Mouse (Mus musculus): ENCODE results near the gene Car7. TPM values are rescaled to one million over a fixed set of nuclear protein-coding genes. Genes with fewer than 3 reads are reported as not detected.

Gene Car7
- 0.57 and 0.61 TPM in 2 replicates for polyA plus RNA-seq (2014; fragmentation: Nextera tagmentation; extraction: Ambion mirVana)

DNA sequence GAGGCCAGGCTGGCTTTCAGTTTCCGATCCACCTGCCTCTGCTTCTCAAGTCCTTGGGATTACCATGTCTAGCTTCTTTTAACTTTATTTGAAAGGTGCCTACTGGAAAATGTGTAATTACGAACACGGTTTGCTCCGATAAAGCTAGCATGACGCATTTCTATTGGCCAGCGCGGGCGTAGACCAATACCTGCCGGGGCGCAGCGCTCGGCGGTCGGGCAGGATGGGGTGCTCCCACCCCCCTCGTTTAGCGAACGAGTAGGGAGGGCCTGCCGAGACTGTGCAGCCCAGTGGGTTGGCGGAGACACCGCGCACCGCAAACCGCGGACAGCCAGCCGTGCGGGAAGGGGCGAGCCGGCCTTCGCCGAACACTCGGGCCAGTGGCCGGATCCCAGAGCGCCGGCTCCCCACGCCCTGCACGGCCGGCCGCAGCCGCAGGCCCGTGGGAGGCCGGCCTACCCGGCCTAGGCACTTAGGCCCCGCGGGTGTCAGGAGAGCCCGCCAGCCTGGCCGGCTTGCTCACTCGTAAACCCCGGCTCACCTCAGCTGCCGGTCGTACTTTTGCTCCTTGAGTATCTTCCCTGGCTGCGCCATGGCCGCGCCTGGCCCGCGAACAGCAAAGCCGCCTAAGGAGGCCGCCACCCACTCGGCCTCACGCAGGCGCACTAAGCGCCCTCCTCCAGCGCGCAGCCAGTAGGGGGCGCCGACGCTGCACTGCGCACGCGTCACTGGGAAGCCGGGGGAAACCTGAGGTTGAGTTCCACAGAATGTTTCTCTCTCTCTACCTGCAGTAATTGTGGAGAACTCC is at the start of gene Car7, which contains the start of gene Nae1:
Gene Car7 (plus strand): TSS at position 719 of the 808 bp plus-strand sequence.
Gene Nae1 (minus strand): TSS at position 667 of the 808 bp plus-strand sequence.
- DNase-seq (ENCODE audit: low spot score): peak; percentile 96
- under 1% methylated on average over 65 of the region's 70 CpGs for WGBS
- peak within 1 kb of the TSS; percentile 68; the same call in 1 of the 2 replicates for H3K27ac ChIP-seq (replicated peaks; ENCODE audit: low read depth, low read length)
- peak within 1 kb of the TSS; percentile 56 for H3K4me2 ChIP-seq (ENCODE audit: low read depth, severe bottlenecking)
- peak; percentile 92 for ATAC-seq (ENCODE audit: insufficient number of reproducible peaks, low FRiP score, low TSS enrichment, low read depth)
- peaks cover 7% of the 10 kb centered on the region; the same call in 1 of the 2 replicates for H3K4me1 ChIP-seq (ENCODE audit: control insufficient read depth, insufficient read depth, low read length)
- H3K4me3 ChIP-seq (ENCODE audit: low read depth, low read length): peak within 1 kb of the TSS; percentile 92
- peaks cover 4% of the 10 kb centered on the region; the same call in 1 of the 2 replicates for H3K36me3 ChIP-seq (ENCODE audit: control insufficient read depth, insufficient read depth, low read length)
- peak within 1 kb of the TSS; percentile 96 for H3K9ac ChIP-seq (ENCODE audit: low read length)
- no peaks in the 10 kb centered on the region for H3K9me3 ChIP-seq (ENCODE audit: control insufficient read depth, low read length)
- peaks cover 8% of the 10 kb centered on the region for H3K27me3 ChIP-seq (ENCODE audit: control insufficient read depth, insufficient read depth, low read length)

DNA sequence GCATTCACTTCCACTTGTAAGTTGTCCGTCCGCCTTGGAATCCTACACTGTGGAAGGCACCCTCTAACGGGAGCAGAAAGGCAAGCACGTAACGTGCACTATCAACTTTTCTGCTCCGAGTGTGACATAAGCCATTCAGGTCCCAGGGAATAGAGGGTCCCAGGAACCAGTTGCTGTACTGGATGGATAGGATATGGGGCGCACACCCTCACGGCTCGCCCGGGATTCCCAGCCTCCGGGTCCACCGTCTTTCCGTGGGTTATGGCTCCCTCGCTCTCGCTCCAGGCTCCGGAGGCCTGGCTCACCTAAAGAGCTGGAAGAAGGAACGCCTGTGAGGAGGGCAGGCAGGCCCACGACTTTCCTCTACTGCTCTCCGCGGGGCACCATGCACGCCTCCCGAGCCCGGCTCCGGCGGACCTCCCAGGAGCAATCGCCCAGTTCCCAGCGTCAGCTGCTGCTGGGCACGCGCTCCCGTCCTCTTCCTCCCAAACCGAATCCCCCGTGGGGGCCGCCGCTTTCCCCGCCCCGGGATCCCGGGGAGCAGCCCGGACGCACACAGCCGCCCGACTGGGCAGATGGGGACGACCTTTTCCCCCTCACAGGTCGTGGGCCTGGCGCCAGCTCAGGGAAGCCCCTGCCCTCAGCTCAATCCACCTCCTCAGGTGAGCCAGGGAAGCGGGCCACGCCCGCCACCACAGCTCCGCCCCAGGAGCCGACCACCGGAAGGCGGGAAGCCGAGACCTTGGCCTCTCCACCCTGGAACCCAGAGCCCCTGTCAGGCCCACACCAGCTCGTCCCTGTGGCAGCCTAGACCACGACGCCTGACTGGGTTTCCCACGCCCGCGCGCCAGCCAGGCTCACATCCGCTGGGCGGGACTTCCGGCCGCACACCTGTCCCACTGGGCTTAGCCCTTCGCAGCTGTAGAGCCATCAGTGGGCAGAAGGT is 25.2 kb upstream of the Car7 start, which contains the start of gene Terb1:
Gene Terb1 (minus strand): TSS at position 850 of the 946 bp plus-strand sequence.
- H3K27ac ChIP-seq (replicated peaks; ENCODE audit: low read depth, low read length): no peak within 1 kb of the TSS

DNA sequence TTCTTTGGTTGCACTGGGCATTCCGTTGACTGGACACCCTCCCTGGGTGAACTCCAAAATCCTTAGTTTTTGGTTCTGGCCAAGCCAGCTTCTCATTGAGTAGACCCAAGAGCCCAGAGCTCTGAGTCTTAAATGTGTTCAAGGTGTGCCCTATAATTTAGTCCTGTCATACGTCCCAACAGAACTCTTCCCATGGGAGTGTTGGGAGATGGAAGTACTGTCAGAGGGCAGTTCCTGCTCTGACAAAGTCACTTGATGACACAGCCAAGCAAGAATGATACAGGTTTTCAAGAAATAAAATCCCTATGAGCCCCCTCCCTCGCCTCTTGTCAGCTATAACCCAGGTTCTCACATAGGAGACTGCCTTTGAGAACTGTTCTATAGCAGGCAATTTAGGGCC is 24.4 kb upstream of the Car7 start:
- 76% methylated on average over 3 of the region's 3 CpGs for WGBS

More for the DNA sequence above, 25.2 kb upstream of the Car7 start, which contains the start of gene Terb1:
- WGBS: under 1% methylated on average over 64 of the region's 64 CpGs
- Histone ChIP-seq H3K9ac (ENCODE audit: low read length) (peak within 1 kb of the TSS; percentile 74), H3K27me3 (ENCODE audit: control insufficient read depth, insufficient read depth, low read length) (no peaks in the 10 kb centered on the region), H3K36me3 (ENCODE audit: control insufficient read depth, insufficient read depth, low read length) (peaks cover 3% of the 10 kb centered on the region; the same call in 1 of the 2 replicates), H3K4me3 (ENCODE audit: low read depth, low read length) (peak within 1 kb of the TSS; percentile 51), H3K9me3 (ENCODE audit: control insufficient read depth, low read length) (no peaks in the 10 kb centered on the region), H3K4me1 (ENCODE audit: control insufficient read depth, insufficient read depth, low read length) (no peaks in the 10 kb centered on the region), H3K4me2 (ENCODE audit: low read depth, severe bottlenecking) (peak within 1 kb of the TSS; percentile 97)
- DNase-seq (ENCODE audit: low spot score) (peak; percentile 68), ATAC-seq (ENCODE audit: insufficient number of reproducible peaks, low FRiP score, low TSS enrichment, low read depth) (peak; percentile 77)

DNA sequence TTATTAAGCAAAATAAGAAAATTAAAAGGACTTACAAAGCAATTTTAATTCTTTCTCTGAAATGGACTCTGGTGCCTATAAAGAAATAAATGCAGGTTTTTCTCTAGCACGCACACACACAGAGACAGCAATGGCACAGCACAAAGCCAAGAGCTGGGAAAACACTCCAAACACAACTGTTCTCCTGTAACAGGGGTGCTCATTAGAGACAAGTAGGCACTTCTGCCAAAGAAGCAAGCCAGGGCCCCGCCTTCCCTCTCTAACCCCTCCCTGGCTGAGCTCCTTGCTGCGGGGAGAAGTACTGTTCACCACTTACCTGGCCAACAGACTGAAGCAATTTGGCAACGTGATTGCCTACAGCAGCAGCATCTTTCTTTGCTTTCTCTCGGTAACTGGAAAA is 16.6 kb upstream of the Car7 start:
- H3K36me3 ChIP-seq (ENCODE audit: control insufficient read depth, insufficient read depth, low read length): peaks cover 3% of the 10 kb centered on the region
- H3K4me3 ChIP-seq (ENCODE audit: low read depth, low read length): no peak overlapping the region
- no peaks in the 10 kb centered on the region for H3K4me1 ChIP-seq (ENCODE audit: control insufficient read depth, insufficient read depth, low read length)
- H3K4me2 ChIP-seq (ENCODE audit: low read depth, severe bottlenecking): no peak overlapping the region
- H3K27me3 ChIP-seq (ENCODE audit: control insufficient read depth, insufficient read depth, low read length): no peaks in the 10 kb centered on the region
- no peak overlapping the region for H3K9ac ChIP-seq (ENCODE audit: low read length)
- H3K9me3 ChIP-seq (ENCODE audit: control insufficient read depth, low read length): no peaks in the 10 kb centered on the region
- H3K27ac ChIP-seq (replicated peaks; ENCODE audit: low read depth, low read length): no peak overlapping the region
- 78% methylated on average over 5 of the region's 5 CpGs for WGBS
- no peak for ATAC-seq (ENCODE audit: insufficient number of reproducible peaks, low FRiP score, low TSS enrichment, low read depth)
- no peak for DNase-seq (ENCODE audit: low spot score)

More for the DNA sequence above, 24.4 kb upstream of the Car7 start:
- H3K27ac ChIP-seq (replicated peaks; ENCODE audit: low read depth, low read length): no peak overlapping the region
- H3K27me3 ChIP-seq (ENCODE audit: control insufficient read depth, insufficient read depth, low read length): no peaks in the 10 kb centered on the region
- ATAC-seq (ENCODE audit: insufficient number of reproducible peaks, low FRiP score, low TSS enrichment, low read depth): no peak
- H3K9me3 ChIP-seq (ENCODE audit: control insufficient read depth, low read length): no peaks in the 10 kb centered on the region
- H3K4me3 ChIP-seq (ENCODE audit: low read depth, low read length): no peak overlapping the region
- no peaks in the 10 kb centered on the region for H3K4me1 ChIP-seq (ENCODE audit: control insufficient read depth, insufficient read depth, low read length)
- H3K4me2 ChIP-seq (ENCODE audit: low read depth, severe bottlenecking): peak overlapping the region; percentile 97; the same call in 1 of the 2 replicates
- no peak for DNase-seq (ENCODE audit: low spot score)
- peaks cover 3% of the 10 kb centered on the region; the same call in 1 of the 2 replicates for H3K36me3 ChIP-seq (ENCODE audit: control insufficient read depth, insufficient read depth, low read length)
- H3K9ac ChIP-seq (ENCODE audit: low read length): no peak overlapping the region

DNA sequence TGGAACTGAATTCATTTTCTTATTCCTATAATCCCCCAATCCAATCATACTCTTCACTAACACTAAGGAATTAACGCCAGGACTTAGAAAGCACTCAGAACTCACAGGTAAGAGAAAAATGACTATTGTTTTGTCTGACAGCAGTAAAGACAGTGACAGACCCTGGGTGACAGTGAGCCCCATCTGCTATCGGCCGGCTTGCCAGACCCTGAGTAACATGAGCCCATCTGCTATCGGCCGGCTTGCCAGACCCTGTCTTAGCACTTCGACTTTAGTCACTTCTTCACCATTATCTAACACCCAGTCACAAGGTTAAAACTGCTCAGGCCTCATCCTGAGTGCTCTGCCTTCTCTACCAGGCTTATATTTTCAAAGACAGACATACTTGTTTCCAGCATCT is 4.8 kb upstream of the Car7 start:
- 93% methylated on average over 6 of the region's 6 CpGs for WGBS
- H3K36me3 ChIP-seq (ENCODE audit: control insufficient read depth, insufficient read depth, low read length): peaks cover 9% of the 10 kb centered on the region; the same call in 1 of the 2 replicates
- no peak for DNase-seq (ENCODE audit: low spot score)

DNA sequence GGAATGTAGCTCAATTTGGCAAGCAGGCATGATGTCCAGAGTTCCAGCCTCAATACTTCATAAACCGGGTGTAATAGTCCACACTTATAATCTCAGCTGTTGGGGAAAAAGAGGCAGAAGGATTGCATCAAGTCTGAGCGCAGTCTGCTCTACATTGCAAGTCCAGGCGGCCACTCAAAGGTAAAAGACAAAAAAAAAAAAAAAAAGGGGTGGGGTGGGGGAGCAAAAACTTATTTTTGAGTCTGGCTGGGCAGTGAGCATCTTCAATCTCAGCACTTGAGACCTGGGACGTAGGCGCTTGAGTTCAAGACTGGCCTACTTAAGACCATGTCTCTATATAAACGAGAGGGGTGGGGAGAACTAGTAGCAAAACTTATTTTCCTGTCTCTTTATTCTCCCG is 938 bp upstream of the Car7 start:
- no peak overlapping the region for H3K27ac ChIP-seq (replicated peaks; ENCODE audit: low read depth, low read length)
- H3K9ac ChIP-seq (ENCODE audit: low read length): peak overlapping the region; percentile 96
- peak overlapping the region; percentile 92 for H3K4me3 ChIP-seq (ENCODE audit: low read depth, low read length)
- peak overlapping the region; percentile 56 for H3K4me2 ChIP-seq (ENCODE audit: low read depth, severe bottlenecking)
- H3K27me3 ChIP-seq (ENCODE audit: control insufficient read depth, insufficient read depth, low read length): 0 out of 2 replicates have a peak, but pooled peaks cover 5% of the 10 kb centered on the region
- H3K9me3 ChIP-seq (ENCODE audit: control insufficient read depth, low read length): no peaks in the 10 kb centered on the region
- peaks cover 7% of the 10 kb centered on the region; the same call in 1 of the 2 replicates for H3K4me1 ChIP-seq (ENCODE audit: control insufficient read depth, insufficient read depth, low read length)
- H3K36me3 ChIP-seq (ENCODE audit: control insufficient read depth, insufficient read depth, low read length): peaks cover 4% of the 10 kb centered on the region; the same call in 1 of the 2 replicates
- 26% methylated on average over 7 of the region's 7 CpGs for WGBS
- no peak for DNase-seq (ENCODE audit: low spot score)
- peak; percentile 6; the same call in 1 of the 2 replicates for ATAC-seq (ENCODE audit: insufficient number of reproducible peaks, low FRiP score, low TSS enrichment, low read depth)

More for the DNA sequence above, 4.8 kb upstream of the Car7 start:
- H3K4me1 ChIP-seq (ENCODE audit: control insufficient read depth, insufficient read depth, low read length): peaks cover 7% of the 10 kb centered on the region; the same call in 1 of the 2 replicates
- no peak overlapping the region for H3K4me2 ChIP-seq (ENCODE audit: low read depth, severe bottlenecking)
- no peak for ATAC-seq (ENCODE audit: insufficient number of reproducible peaks, low FRiP score, low TSS enrichment, low read depth)
- H3K27ac ChIP-seq (replicated peaks; ENCODE audit: low read depth, low read length): no peak overlapping the region
- no peaks in the 10 kb centered on the region for H3K9me3 ChIP-seq (ENCODE audit: control insufficient read depth, low read length)
- H3K9ac ChIP-seq (ENCODE audit: low read length): no peak overlapping the region
- H3K27me3 ChIP-seq (ENCODE audit: control insufficient read depth, insufficient read depth, low read length): no peaks in the 10 kb centered on the region
- no peak overlapping the region for H3K4me3 ChIP-seq (ENCODE audit: low read depth, low read length)

DNA sequence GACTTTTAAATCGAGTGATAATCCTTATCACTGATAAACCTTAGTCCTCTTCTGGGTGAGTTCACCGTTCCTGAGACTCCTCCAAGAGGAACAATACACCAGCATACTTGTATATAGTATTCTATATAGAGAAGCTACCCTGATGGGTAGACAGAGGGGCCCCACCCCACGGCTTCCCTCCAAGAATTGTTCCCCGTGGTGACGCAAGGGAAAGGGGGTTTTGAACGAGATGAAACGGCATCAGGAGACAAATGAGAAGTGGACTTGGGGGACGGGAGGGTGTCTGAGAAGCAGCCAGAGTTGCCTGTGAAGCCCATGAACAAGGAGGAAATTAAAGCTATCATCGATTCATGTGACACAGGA is 271 bp downstream of the Car7 start:
- Histone ChIP-seq H3K4me1 (ENCODE audit: control insufficient read depth, insufficient read depth, low read length) (peaks cover 7% of the 10 kb centered on the region; the same call in 1 of the 2 replicates), H3K4me3 (ENCODE audit: low read depth, low read length) (peak overlapping the region; percentile 92; the same call in 1 of the 2 replicates), H3K27ac (replicated peaks; ENCODE audit: low read depth, low read length) (no peak overlapping the region), H3K9ac (ENCODE audit: low read length) (no peak overlapping the region), H3K36me3 (ENCODE audit: control insufficient read depth, insufficient read depth, low read length) (peaks cover 1% of the 10 kb centered on the region; the same call in 1 of the 2 replicates), H3K4me2 (ENCODE audit: low read depth, severe bottlenecking) (peak overlapping the region; percentile 49), H3K27me3 (ENCODE audit: control insufficient read depth, insufficient read depth, low read length) (peaks cover 14% of the 10 kb centered on the region), H3K9me3 (ENCODE audit: control insufficient read depth, low read length) (no peaks in the 10 kb centered on the region)
- peak; percentile 60 for ATAC-seq (ENCODE audit: insufficient number of reproducible peaks, low FRiP score, low TSS enrichment, low read depth)
- WGBS: 15% methylated on average over 9 of the region's 9 CpGs
- DNase-seq (ENCODE audit: low spot score): no peak
